Mouse (Mus musculus) kidney, adult 2 months (tissue): ENCODE measurements around the gene Atp1a1.

Source experiments
- CTCF ChIP-seq: fragments of 200-500 bp; conservative IDR thresholded peaks from 2 replicates; pipeline ENCODE4 v1.5.1; 2011; ENCODE audit warnings: low read depth, mild to moderate bottlenecking, control low read depth, low read length, moderate library complexity, mixed read lengths; ENCODE audit not compliant: insufficient read depth, insufficient read length
- POLR2A ChIP-seq: fragments of 200-500 bp; IDR thresholded peaks from one replicate; pipeline ENCODE4 v1.6.1; 2011; ENCODE audit warnings: low read depth, low read length, control low read depth

- TF ChIP-seq CTCF (no peak), POLR2A (peak; percentile 7)
Observed at GRCm38 (mm10) chr3:101601003-101601525, 3.4 kb downstream of the Atp1a1 start.
